Mouse (Mus musculus): ENCODE results near the gene Cbx5.

The Cbx5 gene

DNA sequence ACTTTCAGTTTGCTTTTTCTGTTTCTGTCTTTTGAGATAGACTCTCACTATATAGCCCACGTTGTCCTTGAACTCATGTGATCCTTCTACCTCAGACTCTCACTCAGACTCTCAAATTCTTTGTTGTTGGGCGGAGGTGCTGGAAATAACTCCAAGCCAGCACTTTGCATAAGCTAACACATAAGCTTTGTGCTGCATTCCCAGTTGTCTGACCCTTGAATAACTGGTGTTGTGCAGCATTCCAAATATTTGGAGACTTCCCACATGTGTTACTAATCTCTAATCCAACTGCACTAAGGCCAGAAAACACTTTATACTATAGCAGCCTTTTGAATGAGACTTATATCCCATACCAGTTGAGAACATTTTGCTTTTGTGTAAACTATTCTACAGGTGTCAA, 10.7 kb downstream of the Cbx5 start:
- TF ChIP-seq POU5F1 (IDR thresholded peaks at IDR 0.05; ENCODE audit: borderline replicate concordance, low read length), result no peak
- Histone ChIP-seq H3K9me3 (ENCODE audit: low read length) (no peaks in the 10 kb centered on the region), H3K36me3 (ENCODE audit: insufficient read depth, low read length) (peaks cover 40% of the 10 kb centered on the region), H3K4me1 (replicated peaks; ENCODE audit: low read depth, low read length) (peaks cover 83% of the 10 kb centered on the region), H3K4me3 (replicated peaks; ENCODE audit: low read length) (no peak overlapping the region), H3K27me3 (ENCODE audit: insufficient read depth, low read length) (no peaks in the 10 kb centered on the region)

DNA sequence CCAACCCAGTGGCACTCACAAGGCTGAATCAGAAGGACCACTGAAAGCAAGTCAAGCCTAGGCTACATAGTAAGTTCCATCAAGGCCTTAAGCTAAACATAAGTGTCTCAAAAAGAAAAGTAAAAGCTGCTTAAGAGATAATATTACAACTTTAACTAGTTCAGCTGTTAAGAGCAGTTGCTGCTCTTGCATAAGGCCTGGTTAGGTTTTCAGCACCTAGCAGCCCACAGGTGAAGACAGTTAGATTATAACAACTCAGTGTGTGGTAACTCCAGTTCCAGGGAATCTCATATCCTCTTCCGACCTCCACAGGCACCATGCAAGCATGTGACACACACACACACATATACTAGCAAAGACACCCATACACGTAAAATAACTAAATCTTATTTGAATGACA, 12.0 kb downstream of the Cbx5 start:
- Histone ChIP-seq H3K36me3 (ENCODE audit: insufficient read depth, low read length) (peaks cover 37% of the 10 kb centered on the region), H3K4me3 (replicated peaks; ENCODE audit: low read length) (no peak overlapping the region), H3K9me3 (ENCODE audit: low read length) (no peaks in the 10 kb centered on the region), H3K27me3 (ENCODE audit: insufficient read depth, low read length) (no peaks in the 10 kb centered on the region), H3K4me1 (replicated peaks; ENCODE audit: low read depth, low read length) (peaks cover 82% of the 10 kb centered on the region)
- no peak for TF ChIP-seq POU5F1 (IDR thresholded peaks at IDR 0.05; ENCODE audit: borderline replicate concordance, low read length)
- no peak for TF ChIP-seq NANOG (IDR thresholded peaks at IDR 0.05; ENCODE audit: borderline replicate concordance, low read length)
- TF ChIP-seq CTCF (conservative IDR thresholded peaks at IDR 0.05; ENCODE audit: low read length), result no peak

DNA sequence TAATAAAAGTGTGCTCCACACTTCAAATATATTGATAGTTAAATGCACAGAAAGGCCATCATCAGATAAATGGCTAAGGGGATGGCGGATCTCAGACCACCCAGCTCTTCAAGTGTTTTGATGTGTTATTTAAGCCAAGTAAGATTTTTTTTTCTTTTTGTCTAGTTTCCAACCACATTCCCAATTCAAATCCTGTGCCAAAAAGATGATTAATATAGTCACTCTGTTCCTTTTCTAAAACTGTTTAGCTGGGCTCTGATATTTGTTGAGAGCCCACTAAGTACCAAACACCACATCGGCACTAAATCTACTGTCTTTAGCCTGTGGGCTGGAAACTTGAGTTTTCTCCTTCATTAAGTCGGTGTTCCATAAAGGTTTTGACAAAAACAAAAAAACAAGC, 12.6 kb downstream of the Cbx5 start:
- no peak for TF ChIP-seq POU5F1 (IDR thresholded peaks at IDR 0.05; ENCODE audit: borderline replicate concordance, low read length)
- no peak for TF ChIP-seq NANOG (IDR thresholded peaks at IDR 0.05; ENCODE audit: borderline replicate concordance, low read length)
- no peak for TF ChIP-seq CTCF (conservative IDR thresholded peaks at IDR 0.05; ENCODE audit: low read length)
- Histone ChIP-seq H3K9me3 (ENCODE audit: low read length) (no peaks in the 10 kb centered on the region), H3K4me3 (replicated peaks; ENCODE audit: low read length) (no peak overlapping the region), H3K4me1 (replicated peaks; ENCODE audit: low read depth, low read length) (peaks cover 77% of the 10 kb centered on the region), H3K27me3 (ENCODE audit: insufficient read depth, low read length) (no peaks in the 10 kb centered on the region), H3K36me3 (ENCODE audit: insufficient read depth, low read length) (peaks cover 33% of the 10 kb centered on the region)

DNA sequence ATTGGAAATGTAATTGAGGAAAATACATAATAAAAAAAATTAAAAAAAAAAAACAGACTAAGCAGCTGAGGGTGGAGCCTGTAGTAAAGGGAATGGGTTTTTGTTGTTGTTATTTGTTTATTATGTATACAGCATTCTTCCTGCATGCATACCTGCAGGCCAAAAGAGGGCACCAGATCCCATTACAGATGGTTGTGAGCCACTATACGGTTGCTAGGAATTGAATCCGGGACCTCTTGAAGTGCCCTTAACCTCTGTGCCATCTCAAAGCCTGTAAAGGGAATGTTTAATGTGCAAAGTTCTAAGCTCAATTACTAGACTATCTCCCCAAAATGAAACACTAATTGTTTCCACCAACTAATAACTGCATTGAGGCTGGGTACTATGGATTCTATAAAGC, 15.5 kb downstream of the Cbx5 start:
- peaks cover 46% of the 10 kb centered on the region for H3K36me3 ChIP-seq (ENCODE audit: insufficient read depth, low read length)
- peaks cover 76% of the 10 kb centered on the region for H3K4me1 ChIP-seq (replicated peaks; ENCODE audit: low read depth, low read length)
- H3K27me3 ChIP-seq (ENCODE audit: insufficient read depth, low read length), result no peaks in the 10 kb centered on the region
- no peak overlapping the region for H3K4me3 ChIP-seq (replicated peaks; ENCODE audit: low read length)
- TF ChIP-seq CTCF (conservative IDR thresholded peaks at IDR 0.05; ENCODE audit: low read length) (peak; percentile 8; the same call in 1 of the 2 replicates), NANOG (IDR thresholded peaks at IDR 0.05; ENCODE audit: borderline replicate concordance, low read length) (no peak)
- H3K9me3 ChIP-seq (ENCODE audit: low read length), result no peaks in the 10 kb centered on the region

DNA sequence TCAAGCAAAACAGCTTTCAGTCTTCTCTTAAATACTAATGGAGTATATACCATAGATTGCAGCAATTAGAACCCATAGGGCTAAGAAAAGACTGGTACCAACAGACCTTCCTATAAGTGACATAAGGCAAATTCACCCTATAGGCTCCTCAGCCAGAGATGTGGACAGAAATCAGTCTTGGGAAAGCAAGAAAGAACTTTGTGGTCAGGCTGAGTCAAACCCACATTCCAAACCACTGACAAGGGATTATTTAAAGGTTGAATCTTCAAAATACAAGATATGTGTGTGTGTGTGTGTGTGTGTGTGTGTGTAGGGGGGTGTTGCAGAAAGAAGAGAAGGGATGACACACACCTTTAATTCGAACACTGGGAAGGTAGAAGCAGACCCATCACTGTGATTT, 18.2 kb downstream of the Cbx5 start:
- TF ChIP-seq NANOG (IDR thresholded peaks at IDR 0.05; ENCODE audit: borderline replicate concordance, low read length), result no peak
- no peak for TF ChIP-seq CTCF (conservative IDR thresholded peaks at IDR 0.05; ENCODE audit: low read length)
- TF ChIP-seq POU5F1 (IDR thresholded peaks at IDR 0.05; ENCODE audit: borderline replicate concordance, low read length), result no peak
- H3K36me3 ChIP-seq (ENCODE audit: insufficient read depth, low read length), result peaks cover 42% of the 10 kb centered on the region
- H3K27me3 ChIP-seq (ENCODE audit: insufficient read depth, low read length), result no peaks in the 10 kb centered on the region
- H3K9me3 ChIP-seq (ENCODE audit: low read length), result no peaks in the 10 kb centered on the region
- H3K4me1 ChIP-seq (replicated peaks; ENCODE audit: low read depth, low read length), result peaks cover 81% of the 10 kb centered on the region
- no peak overlapping the region for H3K4me3 ChIP-seq (replicated peaks; ENCODE audit: low read length)

DNA sequence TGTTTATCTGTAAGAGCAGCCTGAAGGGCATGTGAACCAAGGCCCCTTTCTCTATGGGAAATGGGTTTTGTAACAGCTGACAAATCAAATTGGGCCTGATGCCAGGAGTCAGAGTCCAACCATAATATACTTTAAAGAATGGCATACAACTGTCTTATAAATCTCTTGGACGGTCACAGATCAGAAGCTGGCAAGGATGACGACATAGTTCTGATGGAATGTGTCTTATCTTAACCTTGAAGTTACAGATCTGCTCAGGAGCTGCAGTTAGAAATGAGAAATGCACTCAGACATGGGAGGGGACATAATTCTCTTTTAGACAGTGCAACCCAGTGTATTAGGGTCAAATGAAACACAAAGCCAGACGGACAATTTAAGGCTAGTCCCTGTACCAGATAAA, 18.8 kb downstream of the Cbx5 start:
- no peak overlapping the region for H3K4me3 ChIP-seq (replicated peaks; ENCODE audit: low read length)
- peaks cover 83% of the 10 kb centered on the region for H3K4me1 ChIP-seq (replicated peaks; ENCODE audit: low read depth, low read length)
- H3K36me3 ChIP-seq (ENCODE audit: insufficient read depth, low read length), result peaks cover 42% of the 10 kb centered on the region
- TF ChIP-seq NANOG (IDR thresholded peaks at IDR 0.05; ENCODE audit: borderline replicate concordance, low read length), result no peak
- no peak for TF ChIP-seq CTCF (conservative IDR thresholded peaks at IDR 0.05; ENCODE audit: low read length)
- TF ChIP-seq POU5F1 (IDR thresholded peaks at IDR 0.05; ENCODE audit: borderline replicate concordance, low read length), result no peak
- no peaks in the 10 kb centered on the region for H3K9me3 ChIP-seq (ENCODE audit: low read length)
- H3K27me3 ChIP-seq (ENCODE audit: insufficient read depth, low read length), result no peaks in the 10 kb centered on the region

DNA sequence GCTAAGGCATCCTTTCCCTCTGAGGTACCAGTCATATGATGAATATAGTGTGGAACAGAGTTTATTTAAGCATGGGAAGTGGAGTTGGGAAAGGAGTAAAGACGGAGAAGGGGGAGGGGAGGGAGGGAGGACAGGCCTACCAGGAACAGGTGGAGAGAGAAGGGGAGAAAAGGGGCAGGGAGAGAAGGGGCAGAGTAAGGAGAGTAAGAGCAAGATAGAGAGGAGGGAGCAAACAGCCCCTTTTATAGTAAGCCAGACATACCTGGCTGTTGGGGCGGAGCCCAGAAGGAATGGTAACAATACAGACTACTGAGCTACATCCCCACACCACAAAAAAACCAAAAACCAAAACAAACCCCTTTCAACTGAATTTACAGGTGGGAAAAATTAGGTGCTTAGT, 23.6 kb downstream of the Cbx5 start:
- H3K4me3 ChIP-seq (replicated peaks; ENCODE audit: low read length), result peak overlapping the region; percentile 76
- H3K36me3 ChIP-seq (ENCODE audit: insufficient read depth, low read length), result peaks cover 40% of the 10 kb centered on the region
- no peak for TF ChIP-seq POU5F1 (IDR thresholded peaks at IDR 0.05; ENCODE audit: borderline replicate concordance, low read length)
- H3K27me3 ChIP-seq (ENCODE audit: insufficient read depth, low read length), result no peaks in the 10 kb centered on the region
- H3K4me1 ChIP-seq (replicated peaks; ENCODE audit: low read depth, low read length), result peaks cover 82% of the 10 kb centered on the region
- no peaks in the 10 kb centered on the region for H3K9me3 ChIP-seq (ENCODE audit: low read length)

DNA sequence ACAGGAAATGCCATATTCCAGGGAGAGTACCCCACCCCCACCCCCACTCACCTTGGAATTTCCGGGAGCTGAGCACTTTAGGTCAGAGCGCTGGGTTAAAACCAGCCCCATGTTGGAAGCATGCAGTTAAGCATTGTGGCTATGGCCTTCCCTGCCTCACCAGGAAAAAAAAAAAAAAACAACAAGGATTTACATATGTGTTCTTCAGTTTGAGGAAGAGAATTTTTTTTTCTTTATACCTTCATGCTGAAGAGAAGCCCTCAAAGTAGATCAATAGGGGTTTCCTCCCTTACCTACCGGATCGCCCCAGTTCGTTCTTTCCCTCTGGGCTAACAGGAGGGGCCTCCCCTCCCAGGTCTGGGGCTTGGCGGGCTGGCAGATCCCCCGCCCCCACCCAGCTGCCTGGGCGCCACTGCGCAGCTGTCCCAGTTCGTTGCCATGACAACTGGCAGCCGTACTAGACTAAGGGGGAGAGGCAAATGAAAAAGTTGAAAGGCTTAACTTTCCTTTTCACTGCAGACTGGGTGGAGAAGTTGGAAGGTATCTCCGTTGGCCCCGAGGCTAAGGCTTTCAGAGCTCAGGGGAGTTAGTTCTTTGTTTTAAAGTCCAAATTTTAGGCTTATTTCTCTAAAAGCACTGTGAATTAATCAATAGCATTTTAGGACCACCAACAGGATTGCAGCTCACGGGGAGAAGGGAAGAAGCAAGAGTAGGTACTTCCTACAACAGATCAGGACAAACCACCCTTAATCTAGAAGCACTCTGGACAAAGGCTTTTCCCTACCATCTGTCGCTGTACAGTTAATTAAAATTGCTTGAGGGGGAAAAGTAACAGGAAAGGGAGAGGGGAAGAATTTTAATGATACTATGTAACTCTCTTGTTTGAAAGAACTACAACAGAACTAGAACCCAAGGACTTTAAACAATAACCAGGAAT, 24.4 kb downstream of the Cbx5 start:
- Histone ChIP-seq H3K36me3 (ENCODE audit: insufficient read depth, low read length) (peaks cover 40% of the 10 kb centered on the region), H3K4me1 (replicated peaks; ENCODE audit: low read depth, low read length) (peaks cover 83% of the 10 kb centered on the region), H3K27me3 (ENCODE audit: insufficient read depth, low read length) (no peaks in the 10 kb centered on the region), H3K4me3 (replicated peaks; ENCODE audit: low read length) (peak overlapping the region; percentile 76), H3K9me3 (ENCODE audit: low read length) (no peaks in the 10 kb centered on the region)
- TF ChIP-seq CTCF (conservative IDR thresholded peaks at IDR 0.05; ENCODE audit: low read length), result no peak
- no peak for TF ChIP-seq NANOG (IDR thresholded peaks at IDR 0.05; ENCODE audit: borderline replicate concordance, low read length)
- no peak for TF ChIP-seq POU5F1 (IDR thresholded peaks at IDR 0.05; ENCODE audit: borderline replicate concordance, low read length)

DNA sequence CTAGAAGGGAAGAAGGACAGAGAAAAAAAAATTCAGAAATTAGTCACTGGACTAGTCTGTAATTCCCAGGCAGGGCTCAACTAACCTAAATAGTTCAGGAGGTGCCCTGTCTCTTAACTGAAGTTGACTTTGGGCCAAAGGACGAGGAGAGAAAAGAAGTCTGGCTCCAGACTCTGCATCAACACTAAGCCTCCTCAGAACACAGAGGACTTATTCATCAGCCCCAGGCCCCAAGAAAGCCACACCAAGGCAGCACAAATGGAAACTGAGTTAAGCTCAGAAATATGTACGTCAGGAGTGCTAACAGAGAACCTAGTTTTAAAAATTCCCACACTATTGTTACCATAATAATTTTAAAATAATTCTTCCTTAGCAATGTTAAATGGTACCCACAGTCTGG, 25.5 kb downstream of the Cbx5 start:
- Histone ChIP-seq H3K27me3 (ENCODE audit: insufficient read depth, low read length) (no peaks in the 10 kb centered on the region), H3K36me3 (ENCODE audit: insufficient read depth, low read length) (peaks cover 43% of the 10 kb centered on the region), H3K4me1 (replicated peaks; ENCODE audit: low read depth, low read length) (peaks cover 82% of the 10 kb centered on the region), H3K9me3 (ENCODE audit: low read length) (no peaks in the 10 kb centered on the region), H3K4me3 (replicated peaks; ENCODE audit: low read length) (peak overlapping the region; percentile 76)
- TF ChIP-seq POU5F1 (IDR thresholded peaks at IDR 0.05; ENCODE audit: borderline replicate concordance, low read length) (no peak), CTCF (conservative IDR thresholded peaks at IDR 0.05; ENCODE audit: low read length) (no peak), NANOG (IDR thresholded peaks at IDR 0.05; ENCODE audit: borderline replicate concordance, low read length) (no peak)

Data from E14TG2a.4 (cell line).